Mouse (Mus musculus) left cerebral cortex, postnatal 36 days (tissue): ENCODE data around the gene Ndrg3. TPM values are rescaled to one million over a fixed set of nuclear protein-coding genes. Genes with fewer than 3 reads are reported as not detected.
"Not testable (repeated sequence)": the region's sequence is repeated elsewhere in the genome, so short reads cannot be mapped to it uniquely, and the experiment has no call there.

ENCODE experiments used
- DNase-seq, 2 experiments: peaks; one replicate each; pipeline ENCODE4 v3.0.0; 2021 to 2022; ENCODE audit warnings: low spot score in 2 of 2, mixed read lengths in 1 of 2
- intact Hi-C: fragments of 180-260 bp; cut with DNase I; formaldehyde crosslinking; loops from one replicate; pipeline ENCODE4 v1.15.1; 2025
- total RNA-seq, 2 experiments: library from RNA; stranded (reverse); gene quantifications; 2 replicates each; pipeline ENCODE4 v1.2.3; 2021

Ndrg3 gene
- total RNA-seq, 2 experiments from 2014 or later = 495 to 546 TPM

DNA sequence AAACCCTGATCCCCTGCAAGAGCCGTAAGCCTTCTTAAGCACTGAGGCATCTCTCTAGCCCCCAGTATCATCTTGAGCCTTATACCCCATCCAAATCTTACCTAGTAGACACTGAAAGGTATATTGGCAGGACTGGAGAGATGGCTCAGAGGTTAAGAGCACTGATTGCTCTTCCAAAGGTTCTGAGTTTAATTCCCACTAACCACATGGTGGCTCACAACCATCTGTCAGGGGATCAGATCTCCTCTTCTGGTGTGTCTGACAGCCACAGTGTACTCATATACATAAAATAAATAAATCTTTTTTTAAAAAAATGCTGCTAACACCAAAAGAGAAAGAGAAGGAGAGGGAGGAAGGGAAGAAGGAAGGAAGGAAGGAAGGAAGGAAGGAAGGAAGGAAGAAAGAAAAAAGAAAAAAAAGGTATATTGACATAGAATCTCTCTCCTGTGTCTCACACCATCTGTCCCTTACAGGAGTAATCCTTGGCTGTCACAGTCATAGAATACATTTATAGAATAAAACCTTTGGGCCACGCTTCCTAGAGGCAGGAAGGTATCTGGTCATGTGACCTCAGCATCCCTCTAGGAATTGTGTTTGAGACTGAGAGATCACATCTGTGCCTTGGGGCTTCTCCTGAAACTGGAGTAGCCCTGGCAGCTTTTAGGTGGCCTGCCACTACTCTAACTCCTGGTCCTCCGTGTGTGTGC, 75.3 kb downstream of the Ndrg3 start:
- intact Hi-C loops = no loop called here
- DNase-seq = no peak

DNA sequence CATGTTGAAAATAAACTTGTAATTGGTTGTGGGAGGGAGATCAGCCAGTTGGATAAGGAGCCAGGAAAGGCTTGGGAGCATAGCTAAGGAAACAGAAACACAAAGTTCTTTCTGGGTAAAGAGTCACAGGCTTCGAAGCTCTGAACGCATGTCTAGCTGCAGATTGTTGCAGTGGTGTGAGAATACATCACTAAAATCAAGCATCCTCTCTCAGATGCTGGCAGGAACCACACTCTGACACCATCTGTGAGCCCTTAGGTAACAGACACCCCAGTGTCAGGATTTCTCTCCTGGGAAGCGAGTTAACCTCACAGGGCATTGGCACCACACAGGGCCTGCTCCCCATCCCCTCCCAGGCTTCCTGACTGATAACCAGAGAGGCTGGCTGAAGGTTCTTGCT, 76.3 kb downstream of the Ndrg3 start:
- no peak for DNase-seq
- intact Hi-C loops = loop anchor here (2.0 kb wide), 1 partner anchor 31 kb away; no protein-coding TSS in a partner anchor

DNA sequence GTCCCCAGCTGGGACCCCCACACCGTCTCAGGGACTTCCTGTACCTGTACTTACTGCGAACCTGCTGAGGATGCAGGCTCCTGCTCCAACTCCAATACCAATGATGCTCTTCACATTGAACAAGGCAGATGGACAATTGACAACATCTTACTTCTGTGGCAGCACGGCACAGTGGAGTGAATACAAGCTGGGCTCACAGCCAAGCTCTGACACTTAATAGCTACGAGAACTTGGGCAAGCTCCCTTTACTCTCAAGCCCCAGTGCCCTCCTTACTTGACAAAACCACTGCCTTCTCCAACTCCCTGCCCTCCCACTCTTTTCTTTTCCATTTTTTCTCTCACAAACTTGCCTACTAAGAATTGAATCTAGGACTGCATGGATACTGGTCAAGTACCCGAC, 78.7 kb downstream of the Ndrg3 start:
- no peak for DNase-seq
- intact Hi-C loops = no loop called here

DNA sequence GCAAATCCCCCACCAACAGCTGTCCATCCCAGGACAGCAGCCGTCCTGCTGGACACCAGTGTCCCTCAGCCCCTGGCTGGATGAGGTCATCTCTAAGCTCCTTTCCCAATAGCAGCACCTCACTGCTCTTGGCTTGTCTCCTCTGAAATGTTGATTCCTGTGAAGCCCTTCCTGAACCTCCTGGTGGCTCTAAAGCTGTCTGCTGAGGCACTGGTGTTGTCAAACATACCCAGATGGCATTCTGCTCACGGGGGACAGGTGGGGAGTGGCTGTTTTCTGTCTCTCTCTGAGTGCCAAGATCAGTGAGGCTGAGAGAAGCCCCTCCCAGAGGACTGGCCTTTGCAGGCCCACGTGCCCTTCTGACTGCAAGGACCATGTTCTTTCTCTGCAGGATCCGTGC, 85.9 kb downstream of the Ndrg3 start:
- DNase-seq = not testable (repeated sequence)
- intact Hi-C loops = loop anchor here (2.0 to 10.0 kb wide), 3 partner anchors 36 to 189 kb away; no protein-coding TSS in a partner anchor

DNA sequence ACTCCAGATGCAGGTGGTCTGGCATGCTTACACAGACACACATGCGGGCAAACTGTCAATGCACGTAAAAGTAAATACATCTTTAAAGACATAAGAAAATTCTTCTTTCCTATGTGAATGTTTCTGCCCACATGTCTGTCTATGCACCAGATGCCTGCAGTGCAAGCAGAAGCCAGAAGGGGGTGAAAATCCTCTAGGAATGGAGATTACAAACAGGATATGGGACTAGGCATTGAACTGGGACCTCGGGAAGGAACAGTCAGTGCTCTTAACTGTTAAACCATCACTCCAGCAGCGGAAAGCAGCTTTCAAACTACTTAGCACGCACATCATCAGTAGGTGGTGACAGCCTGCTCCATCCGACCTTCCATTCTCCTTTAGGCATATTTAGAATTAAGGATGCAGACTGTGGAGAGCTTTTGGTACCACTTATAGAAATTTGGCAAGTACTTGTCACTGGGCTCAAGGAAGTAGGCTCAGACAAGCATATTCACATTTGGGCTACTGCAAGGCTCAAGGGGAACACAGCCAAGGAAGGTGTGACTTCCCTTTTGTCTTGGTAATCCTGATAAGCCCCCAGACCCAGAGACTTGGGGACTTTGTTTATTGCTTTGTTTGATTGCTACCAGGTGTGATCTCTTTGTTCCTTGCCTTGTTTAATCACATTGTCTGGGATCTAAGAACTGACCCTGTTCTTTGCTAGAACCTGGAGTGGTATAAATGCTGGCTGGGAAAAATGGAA, 86.7 kb downstream of the Ndrg3 start:
- DNase-seq = peak; percentile 59 to 64
- intact Hi-C loops = loop anchor here (2.0 to 10.0 kb wide), 3 partner anchors 37 to 190 kb away; no protein-coding TSS in a partner anchor

DNA sequence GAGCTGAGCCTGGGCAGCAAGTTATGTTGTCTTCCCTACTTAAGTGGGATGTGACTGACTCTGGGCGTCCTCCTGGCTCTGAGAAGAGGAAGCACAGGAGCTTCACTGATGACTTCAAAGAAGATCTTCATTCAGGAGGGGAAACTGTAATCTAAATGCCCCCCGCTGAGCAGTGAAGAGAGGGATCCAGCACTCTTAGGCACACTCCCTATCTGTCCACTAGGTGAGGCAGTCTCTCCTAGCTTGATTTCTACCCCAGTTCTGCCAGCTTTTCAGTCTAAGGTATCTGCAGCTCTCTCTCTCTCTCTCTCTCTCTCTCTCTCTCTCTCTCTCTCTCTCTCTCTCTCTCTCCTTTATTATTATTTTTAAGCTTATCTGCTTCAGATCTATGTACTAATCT, 88.5 kb downstream of the Ndrg3 start:
- no peak for DNase-seq
- intact Hi-C loops = loop anchor here (10.0 kb wide), 1 partner anchor 191 kb away; no protein-coding TSS in a partner anchor

DNA sequence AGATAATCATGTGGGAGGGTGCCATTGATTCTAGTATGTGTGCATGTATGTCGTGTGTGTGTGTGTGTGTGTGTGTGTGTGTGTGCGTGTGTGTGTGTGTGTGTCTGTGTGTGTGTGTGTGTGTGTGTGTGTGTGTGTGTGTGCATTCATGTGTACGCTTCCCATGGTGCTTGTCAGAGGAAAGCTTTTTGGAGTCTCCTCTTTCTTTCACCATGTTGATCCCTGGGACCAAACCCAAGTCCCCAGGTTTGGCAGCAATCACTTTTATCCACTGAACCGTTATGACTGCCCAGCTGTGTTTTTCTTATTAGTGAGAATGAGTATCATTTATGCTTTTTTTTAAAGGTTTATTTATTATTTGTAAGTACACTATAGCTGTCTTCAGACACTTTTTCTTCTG, 89.4 kb downstream of the Ndrg3 start:
- intact Hi-C loops = loop anchor here (10.0 kb wide), 1 partner anchor 192 kb away; no protein-coding TSS in a partner anchor
- DNase-seq = not testable (repeated sequence)

DNA sequence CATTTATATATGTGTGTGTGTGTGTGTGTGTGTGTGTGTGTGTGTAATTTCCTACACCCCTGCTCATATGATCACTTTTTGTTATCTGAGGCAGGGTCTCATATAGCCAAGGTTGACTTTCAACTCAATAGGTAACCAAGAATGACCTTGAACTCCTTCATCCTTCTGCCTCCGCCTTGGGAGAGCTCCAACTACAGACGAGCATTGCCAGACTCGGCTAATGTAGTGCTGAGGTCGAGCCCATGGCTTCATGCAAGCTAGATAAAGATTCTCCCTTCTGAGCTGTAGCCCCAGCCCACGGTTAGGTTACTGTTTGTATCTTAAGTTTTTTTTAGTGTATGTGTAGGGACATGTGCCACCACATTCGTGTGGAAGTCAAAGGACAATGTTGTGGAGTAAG, 90.0 kb downstream of the Ndrg3 start:
- no peak for DNase-seq
- intact Hi-C loops = loop anchor here (10.0 kb wide), 1 partner anchor 193 kb away; no protein-coding TSS in a partner anchor

DNA sequence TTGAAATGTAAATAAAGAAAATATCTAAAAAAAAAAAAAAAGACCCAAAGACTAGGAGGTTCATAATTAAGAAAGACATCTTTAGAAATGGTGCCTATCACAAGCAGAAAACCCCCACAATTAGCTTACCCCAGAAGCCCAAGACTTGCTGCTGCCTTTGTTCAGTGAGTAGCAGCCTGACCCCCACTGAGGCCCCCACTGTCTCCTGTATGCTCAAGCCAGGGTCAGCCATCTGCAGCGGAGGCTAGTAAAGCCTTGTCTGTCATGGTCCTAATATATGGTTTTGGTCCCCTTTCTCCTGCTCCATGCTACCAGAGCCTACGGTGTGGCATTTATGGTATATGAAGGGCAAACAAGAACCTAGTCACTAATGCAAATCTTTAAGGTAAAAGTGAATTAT, 90.5 kb downstream of the Ndrg3 start:
- intact Hi-C loops = loop anchor here (10.0 kb wide), 1 partner anchor 193 kb away; no protein-coding TSS in a partner anchor
- DNase-seq = no peak

DNA sequence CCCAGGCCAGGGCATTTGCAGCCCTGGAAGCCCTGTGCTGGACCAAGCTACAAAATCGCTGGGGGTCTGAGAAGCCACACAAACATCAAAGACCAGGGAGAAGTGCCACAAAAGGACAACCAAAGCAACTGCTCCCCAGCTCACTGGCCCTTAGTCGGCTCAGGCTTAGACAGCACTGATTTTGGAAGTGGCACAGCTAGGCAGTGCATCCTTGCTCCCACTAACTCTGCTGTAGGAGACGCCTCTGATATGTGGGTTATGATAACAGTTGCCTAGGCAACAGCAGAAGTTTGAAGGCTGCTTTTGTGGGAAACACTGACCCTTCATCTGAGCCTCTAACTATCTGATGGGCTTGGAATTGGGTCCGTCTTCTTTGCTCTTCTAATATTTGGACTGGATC, 92.7 kb downstream of the Ndrg3 start:
- intact Hi-C loops = no loop called here

DNA sequence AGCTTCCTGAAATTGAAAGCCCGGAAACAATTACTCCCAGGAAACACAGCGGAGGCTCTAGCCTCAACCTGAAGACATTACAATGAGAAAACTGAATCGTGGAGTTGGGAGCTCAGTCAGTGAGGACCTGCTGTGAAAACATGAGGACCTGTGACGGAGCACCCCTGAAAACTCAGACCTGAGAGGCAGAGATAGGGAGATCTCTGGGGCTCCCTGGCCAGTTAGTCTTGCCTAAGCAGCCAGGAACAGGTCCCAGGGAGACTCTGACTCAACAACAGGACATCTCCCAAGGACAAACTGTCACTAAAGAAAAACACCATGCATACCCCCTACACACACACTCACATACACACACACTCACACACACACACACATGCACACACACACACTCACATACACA, 93.5 kb downstream of the Ndrg3 start:
- DNase-seq = no peak
- intact Hi-C loops = no loop called here

More for the DNA sequence above, 92.7 kb downstream of the Ndrg3 start:
- DNase-seq = no peak

DNA sequence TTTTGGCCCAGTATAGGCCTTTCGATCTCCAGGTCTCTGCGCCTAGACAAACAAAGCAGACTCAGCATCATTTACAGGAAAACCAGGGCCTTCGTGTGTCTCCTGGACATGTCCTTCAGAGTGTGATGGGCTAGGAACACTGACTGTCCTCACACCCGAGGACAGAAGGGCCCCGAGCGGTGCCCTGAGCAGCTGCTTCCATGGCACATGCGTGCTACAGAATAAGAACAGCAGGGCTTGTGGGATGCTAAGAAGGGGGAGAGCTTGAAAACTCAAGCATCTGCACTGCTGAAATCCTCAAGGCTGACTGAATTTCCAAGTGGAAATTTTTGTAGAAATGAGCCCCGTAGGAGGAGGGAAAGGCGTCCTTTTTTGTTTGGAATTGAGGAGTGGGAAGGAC, 94.8 kb downstream of the Ndrg3 start:
- intact Hi-C loops = no loop called here
- peak; percentile 48 to 59 for DNase-seq

DNA sequence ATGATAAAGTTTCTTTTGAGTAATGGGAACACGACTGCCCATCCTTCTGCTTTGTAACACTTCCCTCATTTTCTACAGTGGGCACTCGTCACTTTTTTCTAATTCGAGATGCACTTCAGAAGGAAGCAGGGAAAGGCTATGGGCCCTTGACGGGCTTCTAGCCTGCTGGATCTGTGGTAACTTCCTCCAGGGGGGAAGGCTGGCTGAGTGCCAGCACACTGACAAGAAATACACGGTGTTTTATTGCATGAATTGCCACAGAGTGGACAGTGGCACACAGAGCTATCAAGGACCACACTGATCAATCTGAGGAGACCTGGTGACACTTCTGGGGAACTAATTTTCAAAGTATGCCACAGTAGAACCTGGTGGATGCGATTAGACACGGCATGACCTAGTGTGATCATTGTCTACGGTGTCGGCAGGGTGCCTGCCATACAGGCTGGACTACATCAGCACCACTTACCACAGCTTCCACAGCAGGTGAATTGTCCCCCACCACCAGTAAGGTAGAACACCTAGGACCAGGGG, 95.4 kb downstream of the Ndrg3 start:
- intact Hi-C loops = no loop called here
- no peak for DNase-seq

DNA sequence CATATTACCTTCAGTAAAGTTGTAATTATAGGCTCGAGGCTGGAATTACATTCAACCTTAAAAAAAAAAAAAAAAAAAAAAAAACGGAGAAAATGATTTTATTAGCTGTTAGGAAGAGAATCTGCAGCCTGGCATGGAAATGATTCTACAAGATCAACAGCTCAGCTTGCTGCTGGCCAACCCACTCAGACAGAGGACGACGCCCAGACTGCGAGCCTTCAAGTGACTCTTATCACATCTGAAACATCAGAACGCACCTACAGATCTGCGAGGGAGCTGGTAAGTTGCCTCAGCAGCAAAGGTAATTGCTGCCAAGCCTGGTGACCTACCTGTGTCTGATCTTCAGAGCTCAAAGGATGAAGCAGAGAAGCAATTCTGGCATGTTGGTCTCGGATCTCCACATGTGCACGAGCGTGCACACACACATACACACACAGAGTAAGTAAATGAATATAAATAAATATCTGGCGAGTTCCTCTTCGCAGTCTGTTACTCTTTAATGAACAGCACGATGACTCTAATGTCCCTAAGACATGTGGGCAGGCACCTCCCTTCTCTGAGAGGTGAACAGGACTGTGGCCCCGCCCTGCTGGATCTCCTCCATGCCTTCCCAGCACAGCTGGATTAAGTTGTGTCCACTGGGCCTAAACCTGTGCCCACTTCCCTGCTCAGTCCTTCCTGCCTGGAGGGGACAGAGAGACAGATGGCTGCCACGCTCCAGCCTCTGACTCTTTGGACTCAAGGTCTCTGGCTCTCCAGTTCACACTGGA, 97.2 kb downstream of the Ndrg3 start:
- intact Hi-C loops = no loop called here
- DNase-seq = no peak

DNA sequence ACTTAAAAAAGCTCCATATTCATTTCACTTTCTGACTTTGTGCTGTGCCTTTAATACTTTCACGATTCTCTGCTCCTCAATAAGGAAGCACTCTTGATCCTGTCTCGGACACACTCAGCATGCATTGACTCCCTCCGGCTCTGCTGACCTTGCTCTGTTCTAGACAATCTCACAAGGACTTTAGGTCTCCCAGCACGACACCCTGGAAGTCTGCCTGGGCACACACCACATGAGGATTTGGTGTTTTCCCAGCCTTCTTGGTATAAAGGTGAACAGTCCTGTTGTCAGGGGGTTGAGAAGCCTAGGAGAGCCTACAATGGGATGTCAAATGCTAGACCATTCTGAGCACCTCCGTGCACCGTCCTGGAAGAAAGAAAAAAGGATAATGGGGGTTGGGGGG, 99.0 kb downstream of the Ndrg3 start:
- intact Hi-C loops = no loop called here
- no peak for DNase-seq

DNA sequence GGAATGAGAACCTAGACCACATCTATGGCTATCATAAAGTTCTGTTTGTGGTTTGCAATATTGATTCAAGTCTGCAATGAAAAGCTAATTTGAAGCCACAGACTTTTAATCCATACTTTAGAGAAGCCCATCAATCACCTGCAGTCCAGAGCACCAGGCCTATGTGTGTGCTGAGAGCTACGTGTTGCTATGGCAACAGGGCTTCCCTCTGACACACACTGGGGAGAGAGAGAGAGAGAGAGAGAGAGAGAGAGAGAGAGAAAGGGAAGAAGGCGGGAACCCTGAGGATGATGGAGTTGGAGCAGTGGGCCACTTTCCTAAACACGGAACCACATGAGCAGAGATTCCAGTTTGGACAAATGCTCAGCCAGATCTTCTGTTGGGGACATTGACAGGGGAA, 99.6 kb downstream of the Ndrg3 start:
- intact Hi-C loops = no loop called here
- no peak for DNase-seq

DNA sequence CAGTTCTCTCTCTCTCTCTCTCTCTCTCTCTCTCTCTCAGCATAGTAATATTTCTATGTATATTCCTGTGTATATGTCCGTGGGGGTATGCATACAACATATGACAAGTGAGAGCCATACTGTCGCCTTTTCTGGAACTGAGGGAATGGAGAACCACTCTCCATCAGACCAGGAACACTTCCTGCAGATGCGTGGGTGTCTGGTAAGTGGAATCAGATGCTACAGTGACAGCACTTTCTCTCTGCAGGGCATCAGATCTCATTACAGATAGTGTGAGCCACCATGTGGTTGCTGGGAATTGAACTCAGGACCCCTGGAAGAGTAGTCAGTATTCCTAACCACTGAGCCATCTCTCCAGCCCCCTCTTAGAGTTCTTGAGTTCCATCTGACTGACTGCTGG, 103.4 kb downstream of the Ndrg3 start:
- intact Hi-C loops = no loop called here
- no peak for DNase-seq

DNA sequence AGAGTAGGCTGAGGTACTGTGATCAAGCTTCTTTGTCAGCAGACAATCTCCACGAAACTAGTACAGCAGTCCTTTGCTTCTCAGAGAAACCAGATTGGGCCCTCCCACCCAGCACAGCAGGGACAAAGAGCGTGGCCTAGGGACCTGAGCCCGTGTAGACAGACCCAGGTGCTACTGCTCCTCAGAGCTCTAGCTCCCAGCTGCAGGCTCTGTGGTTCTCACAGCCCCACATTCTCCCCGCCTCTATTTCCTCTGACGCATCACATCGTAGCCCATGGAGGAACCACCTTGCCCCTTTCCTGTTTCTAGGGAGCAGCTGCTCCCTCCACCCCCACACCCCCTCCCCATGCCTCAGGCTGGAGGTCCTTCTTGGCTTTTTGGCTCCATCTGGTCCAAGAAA, 104.8 kb downstream of the Ndrg3 start, which contains the start of gene Sla2:
TSS of gene Sla2 (minus strand) at position 176 of the 400 bp plus-strand sequence.
- intact Hi-C loops = no loop called here

DNA sequence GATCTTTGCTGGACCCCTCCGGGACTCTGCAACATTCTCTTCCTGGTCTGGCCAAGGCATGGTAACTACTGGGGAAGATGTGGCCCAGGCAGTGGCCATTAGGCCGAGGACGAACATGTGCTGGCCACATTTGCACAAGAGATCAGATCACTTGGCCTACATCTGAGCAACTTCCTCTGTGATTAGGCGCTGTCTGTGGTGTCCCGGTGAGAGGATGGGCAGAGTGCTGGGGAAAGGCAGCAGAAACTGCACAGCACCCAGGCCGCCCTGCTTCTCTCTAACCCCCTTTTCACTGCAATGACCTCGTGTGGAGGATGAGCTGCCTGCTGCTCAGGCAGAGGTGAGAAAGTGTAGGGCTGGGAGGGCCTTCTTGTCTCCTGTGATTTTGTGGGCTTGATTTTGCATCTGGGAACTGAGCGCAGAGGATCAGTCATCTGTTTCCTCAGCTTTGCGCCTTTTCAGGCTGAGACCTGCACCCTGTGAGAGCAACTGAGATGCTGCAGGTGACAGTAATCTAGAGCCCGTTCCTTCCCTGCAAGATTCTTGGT, 105.7 kb downstream of the Ndrg3 start:
- intact Hi-C loops = no loop called here
- no peak for DNase-seq

More for the DNA sequence above, 104.8 kb downstream of the Ndrg3 start, which contains the start of gene Sla2:
- no peak for DNase-seq
